25 mouse cellular contexts compared by ENCODE assay signal in the genomic region with DNA sequence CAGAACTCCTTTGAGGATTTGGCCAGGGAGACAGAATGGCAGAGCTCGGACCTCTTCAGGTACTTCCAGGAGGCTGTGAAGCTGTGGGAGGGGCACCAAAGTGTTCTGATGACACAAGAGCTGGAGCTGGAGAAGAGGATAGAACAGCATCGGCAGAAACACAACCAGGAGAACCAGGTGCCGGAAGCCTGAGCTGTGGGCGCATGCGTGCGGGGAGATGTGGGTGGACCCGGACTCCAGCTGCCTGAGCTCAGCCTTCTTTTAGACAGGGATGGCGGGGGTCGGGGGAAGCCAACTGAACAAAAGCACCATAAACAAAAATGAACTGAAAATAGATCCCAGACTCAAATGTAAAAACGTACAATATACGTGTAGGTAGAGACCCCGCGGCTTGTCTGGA. TPM values are rescaled to one million over a fixed set of nuclear protein-coding genes. Genes with fewer than 3 reads are reported as not detected.
A peak's percentile ranks its signal among the peaks of the same experiment; 100 is the strongest.
DNase-seq lines count a peak whose midpoint lies in the region; TF ChIP-seq lines count a peak whose summit lies in the region.
"Had no signal": no experiment of that assay in that cellular context is flagged by ENCODE, and none has a peak within 500 bp of the region (broad histone marks: within the 10 kb centered on the region; RNA-seq: fewer than 3 reads in every experiment).

No protein-coding gene starts in this region.

- TF ChIP-seq POLR2A in olfactory bulb, adult 2 months (IDR thresholded peaks at IDR 0.05; ENCODE audit: insufficient read depth, low read depth, low read length): no peak

- H3K27ac ChIP-seq in layer of hippocampus, adult 2 months: no peak overlapping the region
- peak overlapping the region; percentile 18; the same call in 1 of the 2 replicates for H3K27ac ChIP-seq in olfactory bulb, adult 2 months (ENCODE audit: insufficient read depth, low read depth, low read length)
- no peak overlapping the region for H3K27ac ChIP-seq in embryonic facial prominence, embryonic 10.5 days (replicated peaks)
- H3K27ac ChIP-seq: embryonic facial prominence, embryonic 15.5 days; limb, embryonic 13.5 days; liver, embryonic 13.5 days; midbrain, embryonic 10.5 days had no signal

- no peaks in the 10 kb centered on the region; the same call in 1 of the 2 replicates for H3K4me1 ChIP-seq in olfactory bulb, adult 2 months (ENCODE audit: control insufficient read depth, insufficient read depth, low read length)
- no peaks in the 10 kb centered on the region for H3K4me1 ChIP-seq in embryonic facial prominence, embryonic 10.5 days
- H3K4me1 ChIP-seq: embryonic facial prominence, embryonic 15.5 days; limb, embryonic 13.5 days; liver, embryonic 13.5 days; midbrain, embryonic 10.5 days had no signal

- H3K27me3 ChIP-seq in embryonic facial prominence, embryonic 10.5 days (replicated peaks; ENCODE audit: low read depth, poor library complexity, severe bottlenecking): no peaks in the 10 kb centered on the region
- H3K27me3 ChIP-seq: embryonic facial prominence, embryonic 15.5 days; limb, embryonic 13.5 days; liver, embryonic 13.5 days had no signal

- DNase-seq in layer of hippocampus, adult 18-20 months (ENCODE audit: low spot score in 2 of 2): peak; percentile 28 to 51
- no peak for DNase-seq in layer of hippocampus, postnatal 10 days (ENCODE audit: low spot score in 2 of 2)
- peak; percentile 23 to 26 for DNase-seq in layer of hippocampus, adult 2 months (ENCODE audit: low spot score in 2 of 2)
- DNase-seq in layer of hippocampus, postnatal 25 days (ENCODE audit: extremely low spot score in 1 of 2, low spot score in 1 of 2): peak; percentile 7 to 9
- no peak for DNase-seq in ovary, postnatal 10 days (ENCODE audit: low spot score)
- no peak for DNase-seq in thymus, postnatal 36 days
- no peak for DNase-seq in embryonic facial prominence, embryonic 10.5 days (ENCODE audit: low spot score)
- DNase-seq: adrenal gland, postnatal 36 days; cerebellum, adult 18-20 months; cerebellum, postnatal 25 days; embryo, embryonic 11 days; forebrain, postnatal 0 days; heart, adult 18-20 months; kidney, adult 9 months; kidney, postnatal 36 days; liver, embryonic 13.5 days; lung, embryonic 14.5 days; lung, postnatal 4 days; thymus, postnatal 25 days had no signal

- WGBS in olfactory bulb, adult 2 months: 48% methylated on average over 13 of the region's 13 CpGs
- WGBS in embryonic facial prominence, embryonic 10.5 days: 90% methylated on average over 13 of the region's 13 CpGs

- H3K9me3 ChIP-seq in embryonic facial prominence, embryonic 10.5 days: no peaks in the 10 kb centered on the region
- H3K9me3 ChIP-seq: embryonic facial prominence, embryonic 15.5 days; limb, embryonic 13.5 days; liver, embryonic 13.5 days; midbrain, embryonic 10.5 days had no signal

- no peaks in the 10 kb centered on the region for H3K36me3 ChIP-seq in embryonic facial prominence, embryonic 10.5 days (replicated peaks)
- H3K36me3 ChIP-seq: embryonic facial prominence, embryonic 15.5 days; limb, embryonic 13.5 days; liver, embryonic 13.5 days; midbrain, embryonic 10.5 days had no signal

- TF ChIP-seq CTCF in layer of hippocampus, adult 2 months (conservative IDR thresholded peaks at IDR 0.05): no peak
- no peak for TF ChIP-seq CTCF in olfactory bulb, adult 2 months (IDR thresholded peaks at IDR 0.05; ENCODE audit: insufficient read depth, low read depth, low read length)

- H3K4me3 ChIP-seq in layer of hippocampus, adult 2 months: no peak overlapping the region
- no peak overlapping the region for H3K4me3 ChIP-seq in olfactory bulb, adult 2 months (ENCODE audit: insufficient read depth, low read depth, low read length)
- no peak overlapping the region for H3K4me3 ChIP-seq in embryonic facial prominence, embryonic 10.5 days
- H3K4me3 ChIP-seq: embryonic facial prominence, embryonic 15.5 days; limb, embryonic 13.5 days; liver, embryonic 13.5 days; midbrain, embryonic 10.5 days had no signal

RNA-seq across cellular contexts. Expression of a gene that starts 19.2 kb away (rescaled TPM):
- under 1 TPM; 0.36 to 0.79 TPM for total RNA-seq in layer of hippocampus, adult 18-20 months (2021)
- under 1 TPM; 0.50 to 0.62 TPM for total RNA-seq in layer of hippocampus, postnatal 10 days (2021)
- under 1 TPM; 0.56 to 0.79 TPM for total RNA-seq in layer of hippocampus, adult 2 months (2021)
- under 1 TPM; 0.12 to 0.38 TPM for total RNA-seq in layer of hippocampus, postnatal 25 days (2021)
- polyA plus RNA-seq in olfactory bulb, adult 2 months (2012; ENCODE audit: insufficient read depth, insufficient read length, low replicate concordance, missing spikeins): not detected in 2 replicates
- 0.05 and 0.08 TPM in 2 replicates for polyA plus RNA-seq in embryonic facial prominence, embryonic 10.5 days (2016; fragmentation: Nextera tagmentation; extraction: Ambion mirVana)
- total RNA-seq: gastrocnemius, adult 8-10 months; hematopoietic stem cell, adult 5-6 weeks had no signal

RNA-seq across cellular contexts. Expression of a gene that starts 55.9 kb away (rescaled TPM):
- 10 to 100 TPM; 29.3 to 30.8 TPM for total RNA-seq in layer of hippocampus, adult 18-20 months (2021)
- total RNA-seq in layer of hippocampus, postnatal 10 days (2021): 10 to 100 TPM; 25.2 to 32.7 TPM
- total RNA-seq in layer of hippocampus, adult 2 months (2021): 10 to 100 TPM; 26.5 to 29.7 TPM
- 10 to 100 TPM; 29.1 to 29.4 TPM for total RNA-seq in layer of hippocampus, postnatal 25 days (2021)
- polyA plus RNA-seq in olfactory bulb, adult 2 months (2012; ENCODE audit: insufficient read depth, insufficient read length, low replicate concordance, missing spikeins): not detected in 2 replicates
- polyA plus RNA-seq in embryonic facial prominence, embryonic 10.5 days (2016; fragmentation: Nextera tagmentation; extraction: Ambion mirVana): 5.4 and 6.0 TPM in 2 replicates

Comparison
In these comparisons a context has a peak if more than half of its experiments do, and no peak if none do; other contexts are left out.
1. DNase-seq: peak in layer of hippocampus, adult 18-20 months (2 of 2), layer of hippocampus, adult 2 months (2 of 2) and layer of hippocampus, postnatal 25 days (2 of 2); none in layer of hippocampus, postnatal 10 days (0 of 2), ovary, postnatal 10 days (single experiment), thymus, postnatal 36 days (0 of 2) and embryonic facial prominence, embryonic 10.5 days (single experiment).